Mouse (Mus musculus) neural tube, embryonic 11.5 days (tissue): ENCODE data around the gene Ttyh2. TPM values are rescaled to one million over a fixed set of nuclear protein-coding genes. Genes with fewer than 3 reads are reported as not detected.
"Not testable (repeated sequence)": the region's sequence is repeated elsewhere in the genome, so short reads cannot be mapped to it uniquely, and the experiment has no call there.

Experiments used
- ATAC-seq: fragments of 200-750 bp; cut with Nextera tagmentation; 2 replicates; pipeline ENCODE4 v1.8.0; 2017; ENCODE audit warnings: moderate number of reproducible peaks, mild to moderate bottlenecking, moderate TSS enrichment, moderate library complexity; ENCODE audit not compliant: insufficient read depth, low FRiP score, low TSS enrichment
- DNase-seq: peaks from one replicate; pipeline ENCODE4 v3.0.0-alpha.2; 2015; ENCODE audit warnings: low spot score
- H3K27ac ChIP-seq: fragments of 300-500 bp; sonication (generic); 2 replicates; pipeline ENCODE4 v1.5.1; 2014; ENCODE audit warnings: low read depth, mild to moderate bottlenecking, low read length
- H3K27me3 ChIP-seq: fragments of 300-500 bp; sonication (generic); 2 replicates; pipeline ENCODE4 v1.6.1; 2014; ENCODE audit warnings: mild to moderate bottlenecking, low read length, mixed read lengths; ENCODE audit not compliant: control insufficient read depth, insufficient read depth
- H3K36me3 ChIP-seq: fragments of 300-500 bp; sonication (generic); 2 replicates; pipeline ENCODE4 v1.6.1; 2014; ENCODE audit warnings: mild to moderate bottlenecking, low read length, moderate library complexity, mixed read lengths; ENCODE audit not compliant: control insufficient read depth, insufficient read depth
- H3K4me1 ChIP-seq: fragments of 300-500 bp; sonication (generic); 2 replicates; pipeline ENCODE4 v1.6.1; 2014; ENCODE audit warnings: low read length, mixed read lengths; ENCODE audit not compliant: control insufficient read depth, insufficient read depth
- H3K4me2 ChIP-seq: fragments of 300-500 bp; sonication (generic); 2 replicates; pipeline ENCODE4 v1.6.1; 2014; ENCODE audit warnings: low read depth, mild to moderate bottlenecking, moderate library complexity
- H3K4me3 ChIP-seq: fragments of 300-500 bp; sonication (generic); 2 replicates; pipeline ENCODE4 v1.5.1; 2014; ENCODE audit warnings: low read depth, low read length
- H3K9ac ChIP-seq: fragments of 300-500 bp; sonication (generic); 2 replicates; pipeline ENCODE4 v1.6.1; 2014; ENCODE audit warnings: mild to moderate bottlenecking, low read length
- H3K9me3 ChIP-seq: fragments of 300-500 bp; sonication (generic); 2 replicates; pipeline ENCODE4 v1.6.1; 2016; ENCODE audit warnings: low read length; ENCODE audit not compliant: control insufficient read depth
- WGBS: fragments of 180-500 bp; shearing (Covaris S2); extraction: QIAGEN DNeasy Blood & Tissue Kit; methylation state at CpG from one replicate; pipeline ENCODE4 v1.1.7; 2014; 5-methylcytosine and 5-hydroxymethylcytosine counted together
- polyA plus RNA-seq: library from polyadenylated mRNA; unstranded; fragments of >200 nt; fragmentation: Nextera tagmentation; extraction: Ambion mirVana; gene quantifications from 2 replicates; pipeline ENCODE4 v1.2.1, GENCODE M21; 2014

Ttyh2 gene
- polyA plus RNA-seq, 1 experiment from 2014 or later, result 24.6 TPM

DNA sequence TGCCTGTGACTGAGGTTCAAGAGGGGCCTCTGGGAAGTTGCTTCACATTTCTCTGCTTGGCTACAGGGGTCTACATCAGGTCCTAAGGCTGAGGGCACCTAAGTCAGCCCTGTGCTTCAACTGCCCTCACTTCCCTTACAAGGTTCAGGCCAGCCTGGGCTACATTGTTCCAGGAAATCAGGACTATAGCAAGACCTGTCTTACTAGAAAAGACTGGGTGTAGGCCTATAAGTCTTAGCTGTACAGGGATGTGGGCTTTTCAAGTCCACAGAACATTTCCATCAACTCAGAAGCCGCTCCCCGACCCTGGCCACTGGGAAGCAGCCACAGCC lies 1.5 kb upstream of the Ttyh2 start:
- Histone ChIP-seq H3K9ac (no peak overlapping the region), H3K9me3 (no peaks in the 10 kb centered on the region), H3K4me2 (no peak overlapping the region), H3K27ac (no peak overlapping the region), H3K4me3 (no peak overlapping the region), H3K36me3 (peaks cover 15% of the 10 kb centered on the region), H3K27me3 (no peaks in the 10 kb centered on the region), H3K4me1 (peaks cover 17% of the 10 kb centered on the region)
- ATAC-seq (no peak), DNase-seq (no peak)
- 93% methylated on average over 2 of the region's 2 CpGs for WGBS

DNA sequence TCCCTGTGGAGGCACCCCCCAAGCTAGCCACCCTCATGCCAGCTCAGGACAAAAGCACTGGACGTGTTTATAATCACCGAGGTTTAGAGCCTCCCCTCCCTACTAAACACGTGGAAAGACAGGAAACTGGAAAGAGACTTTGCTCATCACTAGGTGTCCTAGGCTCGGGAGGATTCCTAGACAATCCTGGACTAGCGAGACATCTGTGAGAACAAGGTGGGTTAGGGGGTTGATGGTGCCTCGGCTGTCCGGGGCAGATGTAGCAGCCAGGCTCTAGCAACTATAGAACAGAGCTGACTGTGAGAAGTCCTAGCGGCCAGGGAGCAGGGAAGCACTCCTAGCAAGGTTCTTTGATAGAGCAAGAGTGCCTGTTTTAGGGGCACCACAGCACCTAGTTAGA lies 1.1 kb upstream of the Ttyh2 start:
- H3K4me2 ChIP-seq, result no peak overlapping the region
- H3K27me3 ChIP-seq, result no peaks in the 10 kb centered on the region
- H3K4me1 ChIP-seq, result peaks cover 17% of the 10 kb centered on the region
- H3K36me3 ChIP-seq, result peaks cover 15% of the 10 kb centered on the region
- no peak overlapping the region for H3K27ac ChIP-seq
- H3K9ac ChIP-seq, result no peak overlapping the region
- H3K9me3 ChIP-seq, result no peaks in the 10 kb centered on the region
- ATAC-seq (no peak), DNase-seq (no peak)
- WGBS, result 50% methylated on average over 8 of the region's 8 CpGs
- H3K4me3 ChIP-seq, result no peak overlapping the region

DNA sequence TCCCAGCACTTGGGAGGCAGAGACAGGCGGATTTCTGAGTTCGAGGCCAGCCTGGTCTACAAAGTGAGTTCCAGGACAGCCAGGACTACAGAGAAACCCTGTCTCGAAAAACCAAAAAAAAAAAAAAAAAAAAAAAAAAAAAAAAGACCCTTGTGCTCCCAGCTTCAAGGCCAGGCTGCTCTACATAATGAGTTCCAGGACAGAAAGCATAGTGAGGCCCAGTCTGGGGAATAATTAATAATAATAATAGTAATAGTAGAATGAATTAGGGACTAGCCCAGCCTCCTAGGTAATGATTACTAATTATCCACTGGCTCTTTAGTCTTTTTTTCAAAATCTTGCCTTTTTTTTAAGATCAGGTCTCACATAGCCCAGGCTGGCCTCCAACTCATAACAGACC lies 435 bp upstream of the Ttyh2 start:
- not testable (repeated sequence) for H3K27me3 ChIP-seq, ATAC-seq, H3K27ac ChIP-seq, H3K4me2 ChIP-seq, H3K9me3 ChIP-seq, H3K9ac ChIP-seq, DNase-seq, H3K4me3 ChIP-seq
- peaks cover 15% of the 10 kb centered on the region for H3K36me3 ChIP-seq
- H3K4me1 ChIP-seq, result peaks cover 13% of the 10 kb centered on the region
- WGBS, result 71% methylated on average over 1 of the region's 3 CpGs

DNA sequence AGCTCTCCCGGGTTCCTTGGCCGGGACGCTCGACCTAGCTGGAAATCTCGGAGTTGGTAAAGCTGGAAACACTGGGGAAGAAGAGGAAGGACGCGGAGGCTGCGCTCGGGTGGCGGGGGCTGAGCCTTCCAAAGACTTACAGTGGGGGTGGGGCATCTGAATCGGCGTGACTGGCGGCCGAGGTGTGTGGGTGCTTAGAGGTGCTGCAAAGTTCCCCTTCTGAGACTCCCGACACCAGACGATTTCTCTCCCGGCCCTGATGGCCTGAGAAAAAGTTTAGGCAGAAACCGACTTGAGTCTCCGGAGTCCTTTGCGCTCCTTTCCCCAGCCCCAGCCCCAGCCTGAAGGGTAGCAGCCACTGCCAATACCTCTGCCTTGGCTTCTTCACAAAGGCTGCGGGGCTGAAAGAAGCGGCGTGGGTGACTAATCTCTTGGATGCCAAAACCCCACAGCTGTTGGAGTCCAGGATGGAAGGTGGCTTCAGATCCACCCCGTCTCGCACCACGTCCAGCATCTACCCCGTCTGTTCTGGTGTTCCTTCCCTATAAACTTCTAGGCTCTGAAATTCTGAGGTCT lies 683 bp downstream of the Ttyh2 start:
- Histone ChIP-seq H3K4me3 (peak overlapping the region; percentile 59), H3K4me2 (peak overlapping the region; percentile 75), H3K4me1 (peaks cover 8% of the 10 kb centered on the region), H3K36me3 (peaks cover 15% of the 10 kb centered on the region), H3K27ac (no peak overlapping the region), H3K9ac (peak overlapping the region; percentile 59), H3K27me3 (no peaks in the 10 kb centered on the region), H3K9me3 (no peaks in the 10 kb centered on the region)
- peak; percentile 37 for DNase-seq
- peak; percentile 7; the same call in 1 of the 2 replicates for ATAC-seq
- WGBS, result 2% methylated on average over 27 of the region's 27 CpGs

DNA sequence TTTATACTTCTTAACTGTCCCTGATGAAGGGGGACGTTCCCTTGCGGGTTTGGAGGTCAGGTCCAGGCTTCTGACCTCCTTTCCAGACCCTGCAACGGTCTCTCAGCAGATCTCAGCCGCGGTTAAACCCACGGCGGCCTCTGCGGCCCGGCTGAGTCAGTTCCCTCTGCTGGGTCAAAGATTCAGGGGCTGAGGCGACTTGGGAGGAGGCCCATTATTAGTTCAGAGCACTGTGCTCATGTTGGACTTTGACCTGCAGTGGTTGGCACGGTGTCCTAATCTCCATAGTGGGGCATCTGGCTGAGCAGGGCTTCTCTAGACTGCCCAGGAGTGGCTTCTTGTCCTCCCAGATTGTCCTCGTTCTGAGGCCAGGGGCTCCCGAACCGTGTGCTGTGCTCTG lies 1.2 kb downstream of the Ttyh2 start:
- ATAC-seq (no peak), DNase-seq (no peak)
- H3K27ac ChIP-seq, result no peak overlapping the region
- peak overlapping the region; percentile 75 for H3K4me2 ChIP-seq
- peaks cover 5% of the 10 kb centered on the region for H3K4me1 ChIP-seq
- peak overlapping the region; percentile 59 for H3K4me3 ChIP-seq
- H3K9me3 ChIP-seq, result no peaks in the 10 kb centered on the region
- peak overlapping the region; percentile 59 for H3K9ac ChIP-seq
- H3K27me3 ChIP-seq, result no peaks in the 10 kb centered on the region
- H3K36me3 ChIP-seq, result peaks cover 13% of the 10 kb centered on the region
- 13% methylated on average over 14 of the region's 14 CpGs for WGBS

DNA sequence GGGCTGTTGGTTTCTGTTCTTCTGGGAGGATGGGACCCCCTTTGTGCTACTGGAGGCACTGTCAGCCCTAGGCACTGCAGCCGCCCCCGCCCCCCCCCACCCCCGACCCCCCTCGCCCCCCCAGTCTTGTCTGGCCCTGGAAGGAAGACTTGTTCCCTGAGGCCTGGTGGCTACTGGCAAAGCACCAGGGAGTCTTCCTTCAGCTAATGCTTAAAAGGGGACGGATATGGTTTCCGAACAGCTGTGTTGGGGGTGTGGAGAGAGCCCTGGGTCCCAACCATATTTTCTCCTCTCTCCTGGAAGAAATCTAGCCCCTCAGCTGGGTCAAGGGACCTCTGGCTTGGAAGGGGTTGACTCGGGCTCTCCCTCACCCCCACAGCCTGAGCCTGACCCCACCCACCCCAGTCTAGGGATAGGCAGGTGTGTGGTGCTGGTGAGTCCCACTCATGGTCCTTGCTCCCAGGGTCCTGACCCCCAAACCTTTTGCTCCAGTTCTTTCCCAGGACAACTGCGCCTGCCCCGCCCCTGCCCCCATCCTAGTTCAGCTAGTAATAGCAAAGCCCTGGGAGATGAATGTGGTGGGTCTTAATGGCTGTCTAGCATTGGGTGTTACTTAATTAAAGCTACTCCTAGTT lies 1.8 kb downstream of the Ttyh2 start:
- H3K27me3 ChIP-seq, result no peaks in the 10 kb centered on the region
- no peak for DNase-seq
- peaks cover 11% of the 10 kb centered on the region for H3K36me3 ChIP-seq
- peak overlapping the region; percentile 59 for H3K4me3 ChIP-seq
- no peaks in the 10 kb centered on the region for H3K9me3 ChIP-seq
- H3K4me2 ChIP-seq, result peak overlapping the region; percentile 75
- peak overlapping the region; percentile 59; the same call in 1 of the 2 replicates for H3K9ac ChIP-seq
- no peak for ATAC-seq
- 37% methylated on average over 9 of the region's 9 CpGs for WGBS
- H3K4me1 ChIP-seq, result peaks cover 5% of the 10 kb centered on the region
- H3K27ac ChIP-seq, result no peak overlapping the region

DNA sequence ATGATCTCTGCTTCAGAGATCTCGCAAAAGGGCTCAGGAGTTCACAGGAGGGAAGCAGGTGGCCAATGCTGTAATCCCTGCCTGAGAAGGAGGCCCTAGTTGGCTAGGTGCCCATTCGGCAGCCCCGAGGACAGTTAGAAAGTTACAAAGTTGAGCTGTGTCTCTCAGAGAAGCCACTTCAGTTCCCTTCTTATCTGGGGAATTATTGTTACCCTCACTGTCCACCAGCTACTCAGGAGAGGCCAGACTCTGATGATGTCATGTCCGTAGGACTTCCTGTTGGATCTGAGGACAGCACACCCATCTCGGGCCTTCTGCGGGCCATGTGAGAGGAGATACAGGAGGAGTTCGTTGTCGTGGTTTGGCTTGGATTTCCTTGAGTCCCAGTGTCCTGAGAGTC lies 4.4 kb downstream of the Ttyh2 start:
- DNase-seq (no peak), ATAC-seq (no peak)
- no peaks in the 10 kb centered on the region for H3K9me3 ChIP-seq
- 0 out of 2 replicates have a peak overlapping the region, but pooled peaks have one; percentile 20 for H3K27ac ChIP-seq
- no peaks in the 10 kb centered on the region for H3K36me3 ChIP-seq
- no peak overlapping the region for H3K4me2 ChIP-seq
- no peak overlapping the region for H3K4me3 ChIP-seq
- no peaks in the 10 kb centered on the region for H3K27me3 ChIP-seq
- H3K9ac ChIP-seq, result no peak overlapping the region
- WGBS, result 85% methylated on average over 8 of the region's 8 CpGs
- H3K4me1 ChIP-seq, result peaks cover 5% of the 10 kb centered on the region

DNA sequence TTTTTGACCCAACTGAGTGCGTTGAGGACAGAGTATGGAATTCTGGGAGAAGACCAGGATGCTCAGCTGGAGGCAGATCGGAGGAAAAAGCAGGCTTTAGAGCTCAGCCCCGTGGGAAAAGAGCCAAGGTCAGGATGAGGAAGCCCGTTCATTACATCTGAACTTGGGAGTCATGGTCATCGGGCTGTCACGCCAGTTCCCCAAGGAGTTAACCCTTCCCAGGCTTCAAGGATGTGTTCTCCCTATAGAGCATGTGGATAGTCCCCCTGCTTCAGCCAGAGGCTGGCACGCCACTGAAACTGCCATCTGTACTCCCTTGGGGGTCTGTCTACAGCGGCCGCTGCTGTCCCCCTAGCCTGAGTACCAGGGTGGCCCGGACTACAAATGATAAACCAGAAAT lies 5.1 kb downstream of the Ttyh2 start:
- H3K4me1 ChIP-seq, result peaks cover 9% of the 10 kb centered on the region

DNA sequence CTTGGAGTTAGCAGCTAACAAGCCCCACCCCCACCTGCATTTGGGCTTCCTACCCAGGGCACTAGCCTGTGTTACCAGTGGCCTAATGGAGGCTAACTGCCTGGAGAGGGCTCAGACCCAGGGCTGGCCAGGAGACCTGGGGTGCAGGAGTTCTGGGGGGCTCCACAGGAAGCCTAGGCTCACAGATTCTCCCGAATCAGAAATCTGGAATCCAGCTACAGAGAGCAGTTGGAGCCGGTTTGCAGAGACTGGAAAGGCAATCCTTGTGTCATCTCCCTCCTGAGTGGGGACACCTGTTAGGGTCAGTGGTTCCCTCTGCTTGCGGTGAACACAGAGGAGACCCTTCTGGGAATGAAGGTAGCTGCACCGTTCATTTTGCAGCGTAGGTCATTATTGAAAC lies 5.8 kb downstream of the Ttyh2 start:
- Histone ChIP-seq H3K27ac (no peak overlapping the region), H3K4me2 (no peak overlapping the region)
- WGBS, result 66% methylated on average over 5 of the region's 5 CpGs

More for the DNA sequence above, 5.1 kb downstream of the Ttyh2 start:
- ATAC-seq (no peak), DNase-seq (no peak)
- Histone ChIP-seq H3K36me3 (no peaks in the 10 kb centered on the region), H3K4me2 (no peak overlapping the region), H3K9ac (no peak overlapping the region), H3K27ac (no peak overlapping the region), H3K4me3 (no peak overlapping the region), H3K27me3 (no peaks in the 10 kb centered on the region), H3K9me3 (no peaks in the 10 kb centered on the region)
- whole genome bisulfite sequencing, result 68% methylated on average over 10 of the region's 10 CpGs

More for the DNA sequence above, 5.8 kb downstream of the Ttyh2 start:
- Histone ChIP-seq H3K36me3 (no peaks in the 10 kb centered on the region), H3K9me3 (no peaks in the 10 kb centered on the region), H3K4me1 (peaks cover 9% of the 10 kb centered on the region), H3K27me3 (no peaks in the 10 kb centered on the region), H3K4me3 (no peak overlapping the region), H3K9ac (no peak overlapping the region)
- ATAC-seq, result no peak
- DNase-seq, result no peak
